Mouse (Mus musculus): Measurements from ENCODE around the gene Ifi207. TPM values are rescaled to one million over a fixed set of nuclear protein-coding genes. Genes with fewer than 3 reads are reported as not detected.
"Not testable (repeated sequence)": the region's sequence is repeated elsewhere in the genome, so short reads cannot be mapped to it uniquely, and the experiment has no call there.

Ifi207 gene
- polyA plus RNA-seq, 1 experiment, result 0.81 TPM

DNA sequence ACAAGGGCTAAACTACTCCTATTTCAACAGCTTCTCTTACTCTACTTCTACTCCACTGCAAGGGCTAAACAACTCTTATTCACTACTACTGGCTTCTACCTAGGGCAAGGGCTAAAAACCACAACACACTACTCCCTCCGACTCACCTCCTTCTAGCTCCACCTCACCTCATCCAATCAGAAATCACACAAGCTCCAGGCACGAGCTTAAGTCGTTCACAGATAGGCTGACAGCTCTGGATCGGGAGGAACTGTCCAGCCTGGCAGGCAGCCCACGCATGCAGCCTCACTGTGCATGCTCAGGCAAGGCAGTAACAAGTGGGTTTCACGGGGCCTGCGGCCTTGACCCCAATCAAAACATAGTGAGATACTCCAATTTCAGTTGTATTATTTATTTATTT lies 8.3 kb downstream of the Ifi207 start:
- TF ChIP-seq CTCF (IDR thresholded peaks at IDR 0.05; ENCODE audit: control insufficient read depth, insufficient read depth, insufficient replicate concordance, low read depth, low read length), result no peak
- no peak for TF ChIP-seq POLR2A (IDR thresholded peaks at IDR 0.05; ENCODE audit: control insufficient read depth, low read depth, low read length)
- Histone ChIP-seq H3K36me3 (ENCODE audit: control insufficient read depth, insufficient read depth, low read length) (no peaks in the 10 kb centered on the region), H3K27me3 (ENCODE audit: control insufficient read depth, insufficient read depth, low read length) (no peaks in the 10 kb centered on the region), H3K27ac (ENCODE audit: control insufficient read depth, insufficient read depth, low read depth, low read length) (no peak overlapping the region), H3K4me1 (ENCODE audit: control insufficient read depth, insufficient read depth, low read length) (peaks cover 2% of the 10 kb centered on the region), H3K4me3 (ENCODE audit: control insufficient read depth, low read depth, low read length) (no peak overlapping the region)

DNA sequence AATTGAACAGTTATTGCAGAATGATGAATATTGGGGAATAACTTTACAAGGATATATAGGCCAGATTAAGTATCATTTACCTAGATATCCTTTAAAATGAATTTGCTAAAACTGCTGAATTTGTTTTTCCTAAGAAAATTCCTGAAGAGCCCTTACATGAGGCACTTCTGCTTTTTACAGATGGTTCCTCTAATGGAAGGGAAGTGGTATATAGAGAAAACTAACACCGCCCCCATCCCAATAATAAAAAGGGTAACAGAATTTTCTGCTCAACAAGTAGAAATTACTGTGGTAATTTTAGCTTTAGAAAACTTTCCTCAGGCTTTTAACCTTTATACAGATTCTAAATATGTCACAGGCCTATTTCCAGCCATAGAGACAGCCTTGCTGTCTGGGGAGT lies 47.3 kb downstream of the Ifi207 start:
- no peaks in the 10 kb centered on the region for H3K36me3 ChIP-seq (ENCODE audit: control insufficient read depth, insufficient read depth, low read length)
- H3K27ac ChIP-seq (ENCODE audit: control insufficient read depth, insufficient read depth, low read depth, low read length), result no peak overlapping the region
- H3K27me3 ChIP-seq (ENCODE audit: control insufficient read depth, insufficient read depth, low read length), result no peaks in the 10 kb centered on the region
- H3K4me3 ChIP-seq (ENCODE audit: control insufficient read depth, low read depth, low read length), result no peak overlapping the region
- H3K4me1 ChIP-seq (ENCODE audit: control insufficient read depth, insufficient read depth, low read length), result no peaks in the 10 kb centered on the region
- TF ChIP-seq CTCF (IDR thresholded peaks at IDR 0.05; ENCODE audit: control insufficient read depth, insufficient read depth, insufficient replicate concordance, low read depth, low read length) (no peak), POLR2A (IDR thresholded peaks at IDR 0.05; ENCODE audit: control insufficient read depth, low read depth, low read length) (no peak)

DNA sequence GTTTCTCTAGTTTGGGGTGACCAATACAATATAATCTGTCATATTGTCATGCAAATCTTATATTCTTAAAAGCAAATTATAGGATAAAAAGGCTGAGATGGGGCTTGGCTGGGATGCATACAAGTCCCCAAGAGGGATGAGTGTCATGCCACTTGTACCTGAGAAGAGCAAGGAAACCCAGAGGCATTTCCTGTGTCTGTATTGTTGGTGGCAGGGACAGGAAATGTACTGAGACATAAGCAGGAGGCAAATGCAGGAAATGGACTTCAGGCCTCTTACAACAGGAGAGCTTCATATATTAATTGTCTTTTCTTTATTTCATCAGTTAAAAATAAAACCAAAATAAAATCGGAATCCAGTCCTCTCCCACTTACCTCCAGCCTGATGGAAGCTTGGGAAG lies 62.9 kb downstream of the Ifi207 start:
- H3K27me3 ChIP-seq (ENCODE audit: control insufficient read depth, insufficient read depth, low read length); H3K4me1 ChIP-seq (ENCODE audit: control insufficient read depth, insufficient read depth, low read length); H3K4me3 ChIP-seq (ENCODE audit: control insufficient read depth, low read depth, low read length); H3K27ac ChIP-seq (ENCODE audit: control insufficient read depth, insufficient read depth, low read depth, low read length); H3K36me3 ChIP-seq (ENCODE audit: control insufficient read depth, insufficient read depth, low read length): not testable (repeated sequence)

DNA sequence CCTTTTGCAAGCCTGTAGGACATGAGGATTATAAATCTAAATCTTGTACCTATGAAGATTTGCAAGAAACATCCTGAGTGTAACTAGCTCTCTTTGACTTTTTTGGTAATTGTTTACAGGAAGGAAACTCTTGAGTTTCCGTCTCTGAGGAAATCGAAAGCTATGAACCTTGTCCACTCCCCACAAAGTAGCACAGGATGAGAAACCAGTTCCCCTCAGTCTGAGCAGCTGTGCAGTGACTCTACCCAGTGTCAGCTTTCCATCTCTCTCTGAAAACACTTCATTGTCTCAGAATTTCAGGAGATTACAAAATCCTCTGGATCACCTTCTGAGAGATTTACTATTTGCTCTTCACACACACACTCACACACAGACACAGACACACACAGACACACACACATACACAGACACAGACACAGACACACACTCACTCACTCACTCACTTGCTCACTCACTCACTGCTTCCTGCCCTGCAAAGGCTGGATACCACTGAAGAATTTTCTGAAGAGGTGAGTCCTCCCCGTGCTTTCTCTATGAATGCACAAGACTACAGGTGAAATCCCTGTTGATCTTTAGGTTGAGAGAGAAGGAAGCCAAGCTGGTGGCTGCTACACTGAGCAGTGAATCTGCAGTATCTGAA lies 68.0 kb downstream of the Ifi207 start, which contains the start of gene Ifi208:
Gene Ifi208, plus strand, starts transcription at position 218 of the 640 bp plus-strand sequence.
- not testable (repeated sequence) for H3K27ac ChIP-seq (ENCODE audit: control insufficient read depth, insufficient read depth, low read depth, low read length); H3K27me3 ChIP-seq (ENCODE audit: control insufficient read depth, insufficient read depth, low read length); H3K36me3 ChIP-seq (ENCODE audit: control insufficient read depth, insufficient read depth, low read length); H3K4me3 ChIP-seq (ENCODE audit: control insufficient read depth, low read depth, low read length); H3K4me1 ChIP-seq (ENCODE audit: control insufficient read depth, insufficient read depth, low read length)

Other genes with a start within 250 kb of the Ifi207 start
- 0.14 and 0.20 TPM in 2 replicates for gene Ifi214, start 205.8 kb downstream of the Ifi207 start, polyA plus RNA-seq (2012; rRNA removed)
- 0.05 TPM in 2 replicates for gene Ifi213, start 142.5 kb downstream of the Ifi207 start, polyA plus RNA-seq (2012; rRNA removed)
- gene Ifi209, start 110.8 kb downstream of the Ifi207 start, polyA plus RNA-seq (2012; rRNA removed), result 1.0 TPM in 2 replicates
- 0.07 and 0.14 TPM in 2 replicates for gene Ifi208, start 68.1 kb downstream of the Ifi207 start, polyA plus RNA-seq (2012; rRNA removed)
- gene Ifi204, start 25.2 kb upstream of the Ifi207 start, polyA plus RNA-seq (2012; rRNA removed), result 0.14 TPM in 1 of 2 replicates, not detected in the other
- 0.05 TPM in 1 of 2 replicates, not detected in the other for gene Ifi211, start 171.3 kb upstream of the Ifi207 start, polyA plus RNA-seq (2012; rRNA removed)
- gene Mndal, start 200.7 kb upstream of the Ifi207 start, polyA plus RNA-seq (2012; rRNA removed), result 0.13 and 0.35 TPM in 2 replicates
- 0.42 and 0.74 TPM in 2 replicates for gene Ifi203, start 200.9 kb upstream of the Ifi207 start, polyA plus RNA-seq (2012; rRNA removed)
- gene Ifi202b, start 241.0 kb upstream of the Ifi207 start, polyA plus RNA-seq (2012; rRNA removed), result not detected in 2 replicates